Mouse (Mus musculus) embryonic facial prominence, embryonic 12.5 days (tissue): ENCODE measurements at regions not wholly inside any gene's neighbourhood (a gene's known extent, or its start where the extent isn't known, plus 50 kb on each side); places are given as distances from the start of the nearest gene placed in this dataset.
"Not testable (repeated sequence)": the region's sequence is repeated elsewhere in the genome, so short reads cannot be mapped to it uniquely, and the experiment has no call there.

ENCODE experiments used
- ATAC-seq: fragments of 200-750 bp; cut with Nextera tagmentation; 2 replicates; pipeline ENCODE4 v1.8.0; 2017; ENCODE audit not compliant: insufficient number of reproducible peaks, insufficient read depth, low FRiP score, low TSS enrichment
- H3K27ac ChIP-seq: fragments of 300-500 bp; sonication (generic); 2 replicates; pipeline ENCODE4 v1.5.1; 2016; ENCODE audit warnings: mild to moderate bottlenecking
- H3K27me3 ChIP-seq: fragments of 300-500 bp; sonication (generic); 2 replicates; pipeline ENCODE4 v1.6.1; 2016; ENCODE audit warnings: mild to moderate bottlenecking, moderate library complexity
- H3K36me3 ChIP-seq: fragments of 300-500 bp; sonication (generic); 2 replicates; pipeline ENCODE4 v1.6.1; 2016; ENCODE audit warnings: mild to moderate bottlenecking
- H3K4me1 ChIP-seq: fragments of 300-500 bp; sonication (generic); 2 replicates; pipeline ENCODE4 v1.6.1; 2016
- H3K4me2 ChIP-seq: fragments of 300-500 bp; sonication (generic); replicated peaks from 2 replicates; pipeline ENCODE4 v1.6.1; 2016; ENCODE audit warnings: mild to moderate bottlenecking, moderate library complexity
- H3K4me3 ChIP-seq: fragments of 300-500 bp; sonication (generic); 2 replicates; pipeline ENCODE4 v1.5.1; 2016; ENCODE audit warnings: mild to moderate bottlenecking
- H3K9ac ChIP-seq: fragments of 300-500 bp; sonication (generic); 2 replicates; pipeline ENCODE4 v1.6.1; 2016; ENCODE audit warnings: mild to moderate bottlenecking, moderate library complexity
- H3K9me3 ChIP-seq: fragments of 300-500 bp; sonication (generic); 2 replicates; pipeline ENCODE4 v1.6.1; 2016; ENCODE audit warnings: mild to moderate bottlenecking, moderate library complexity
- WGBS: fragments of 180-500 bp; shearing (Covaris S2); methylation state at CpG from one replicate; pipeline ENCODE4 v1.1.7; 2016; 5-methylcytosine and 5-hydroxymethylcytosine counted together

DNA sequence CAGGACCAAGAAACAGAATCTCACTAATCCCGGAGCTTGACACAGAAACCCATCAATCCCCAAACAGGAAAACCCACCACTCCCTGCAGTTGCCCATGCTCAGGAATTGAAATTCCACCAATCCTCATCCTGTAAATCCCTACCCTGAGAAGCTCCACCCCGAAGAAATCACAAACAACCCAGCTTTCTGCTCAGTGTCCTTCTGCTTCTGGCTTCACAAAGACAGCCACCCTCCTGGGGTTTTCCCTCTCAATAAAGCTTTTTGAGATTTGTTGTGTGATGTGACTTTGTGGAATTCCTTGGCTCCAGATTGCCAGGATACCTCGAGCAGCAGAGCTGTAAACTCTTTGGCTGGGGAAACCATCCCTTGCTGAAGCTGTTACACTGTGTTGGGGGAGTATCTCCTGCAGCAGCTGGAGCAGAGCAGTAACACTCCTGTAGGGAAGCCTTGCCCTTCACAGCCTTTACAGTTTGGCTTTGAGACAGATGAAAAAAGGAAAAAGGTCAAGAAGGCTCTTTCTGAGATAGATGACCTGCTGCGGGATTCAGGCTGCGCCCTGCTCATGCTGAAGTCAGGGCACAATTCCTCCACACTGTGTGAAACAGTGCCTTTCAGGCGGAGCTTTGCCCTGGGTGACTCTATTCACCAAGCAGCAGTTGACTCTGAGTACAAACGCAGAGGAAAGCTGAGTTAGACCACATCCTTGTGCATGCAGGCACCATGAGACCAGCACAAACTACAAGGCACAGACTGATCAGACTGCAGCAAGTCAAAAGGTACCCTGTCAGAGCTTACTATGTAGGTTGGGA lies 180.6 kb upstream of the Peli2 start:
- no peaks in the 10 kb centered on the region for H3K36me3 ChIP-seq
- H3K4me2 ChIP-seq: no peak overlapping the region
- no peak for ATAC-seq
- H3K4me1 ChIP-seq: no peaks in the 10 kb centered on the region
- no peaks in the 10 kb centered on the region for H3K27me3 ChIP-seq
- WGBS: 58% methylated on average over 7 of the region's 7 CpGs
- H3K4me3 ChIP-seq: no peak overlapping the region
- H3K9ac ChIP-seq: no peak overlapping the region
- H3K9me3 ChIP-seq: no peaks in the 10 kb centered on the region
- no peak overlapping the region for H3K27ac ChIP-seq

DNA sequence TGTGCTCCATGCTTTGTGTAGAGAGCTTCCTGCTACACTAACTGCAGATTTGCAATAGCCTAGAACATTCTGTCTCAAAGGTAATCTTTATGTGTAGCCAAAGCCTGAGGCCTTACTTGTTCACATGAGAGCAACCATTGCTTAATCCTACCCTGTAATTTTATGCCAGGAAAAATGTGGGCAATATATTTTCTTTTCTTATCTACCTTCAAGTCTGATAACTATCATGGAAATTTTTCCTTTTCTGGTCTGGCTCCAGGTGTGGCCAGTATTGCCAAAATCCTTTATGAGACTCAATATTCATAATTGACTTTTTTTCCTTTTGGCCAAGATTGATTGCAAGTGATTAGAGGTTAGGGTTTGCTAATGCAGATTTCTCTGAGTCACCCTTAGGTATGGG lies 178.0 kb upstream of the Peli2 start:
- H3K4me1 ChIP-seq: no peaks in the 10 kb centered on the region
- H3K9ac ChIP-seq: no peak overlapping the region
- no peaks in the 10 kb centered on the region for H3K27me3 ChIP-seq
- H3K4me3 ChIP-seq: no peak overlapping the region
- no peak overlapping the region for H3K27ac ChIP-seq
- no peak overlapping the region for H3K4me2 ChIP-seq
- no peak for ATAC-seq
- H3K9me3 ChIP-seq: no peaks in the 10 kb centered on the region
- H3K36me3 ChIP-seq: no peaks in the 10 kb centered on the region

DNA sequence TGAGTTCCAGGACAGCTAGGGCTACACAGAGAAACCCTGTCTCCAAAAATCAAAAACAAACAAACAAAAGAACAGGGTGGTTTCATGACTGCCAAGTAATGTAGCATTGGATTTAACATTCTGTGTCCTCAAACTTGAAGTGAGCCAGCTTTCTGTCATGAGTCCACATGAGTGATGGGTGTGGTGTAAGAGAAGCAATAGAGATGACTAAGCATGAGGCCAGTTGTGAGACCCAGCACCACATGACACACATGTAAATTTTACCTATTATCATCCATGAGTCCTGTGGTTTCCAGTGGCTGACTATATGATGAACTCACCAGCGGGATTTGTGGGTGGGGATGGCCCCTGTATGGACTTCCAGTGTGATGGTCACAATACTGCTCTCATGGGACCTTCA lies 176.0 kb upstream of the Peli2 start:
- H3K9me3 ChIP-seq: no peaks in the 10 kb centered on the region

DNA sequence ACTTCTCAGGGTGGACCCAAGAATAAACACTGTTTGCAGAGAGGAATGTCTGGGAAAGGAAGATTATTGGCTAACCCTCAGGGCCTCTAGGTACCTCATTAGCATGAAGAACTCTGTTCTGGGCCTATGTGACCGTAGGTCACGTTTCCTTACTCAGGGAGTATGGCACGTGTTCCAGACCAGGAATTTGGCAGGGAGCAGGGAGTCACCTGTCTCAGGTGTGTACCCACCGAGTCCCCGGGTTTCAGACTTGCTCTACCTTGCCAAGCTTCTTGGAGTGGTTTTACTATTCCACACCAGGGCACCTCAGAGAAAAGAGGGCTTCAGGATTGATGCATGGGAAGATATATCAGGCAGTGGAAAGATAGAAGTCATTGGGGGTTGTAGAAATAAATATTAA lies 169.6 kb upstream of the Peli2 start:
- Histone ChIP-seq H3K4me2 (no peak overlapping the region), H3K9ac (no peak overlapping the region), H3K27ac (no peak overlapping the region), H3K9me3 (no peaks in the 10 kb centered on the region), H3K4me3 (no peak overlapping the region), H3K36me3 (no peaks in the 10 kb centered on the region), H3K4me1 (no peaks in the 10 kb centered on the region), H3K27me3 (no peaks in the 10 kb centered on the region)
- ATAC-seq: no peak
- WGBS: 84% methylated on average over 5 of the region's 5 CpGs

More for the DNA sequence above, 176.0 kb upstream of the Peli2 start:
- H3K27me3 ChIP-seq: no peaks in the 10 kb centered on the region
- no peaks in the 10 kb centered on the region for H3K4me1 ChIP-seq
- no peak overlapping the region for H3K4me3 ChIP-seq
- H3K4me2 ChIP-seq: no peak overlapping the region
- no peak overlapping the region for H3K27ac ChIP-seq
- 97% methylated on average over 1 of the region's 1 CpGs for WGBS
- no peak for ATAC-seq
- H3K9ac ChIP-seq: no peak overlapping the region
- no peaks in the 10 kb centered on the region for H3K36me3 ChIP-seq

DNA sequence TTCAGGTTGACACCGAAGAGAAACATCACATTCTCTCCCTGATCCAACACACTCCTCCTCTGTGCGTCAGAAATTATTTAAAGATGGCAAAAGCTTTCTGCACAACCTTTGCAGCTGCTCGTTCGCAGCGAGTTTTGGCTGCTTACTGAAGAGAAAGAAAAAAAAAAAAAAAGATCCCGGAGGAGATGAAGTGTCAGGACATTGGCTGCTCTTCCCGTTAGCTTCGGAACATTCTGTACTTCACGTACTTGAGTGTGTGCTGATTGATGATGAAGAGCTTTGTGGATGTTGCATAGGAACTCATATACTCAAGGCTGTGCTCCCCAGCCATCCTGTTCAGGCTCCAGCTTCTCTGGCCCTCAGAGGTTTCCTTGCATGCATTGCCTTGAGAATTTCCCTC lies 162.5 kb upstream of the Peli2 start:
- Histone ChIP-seq H3K27me3 (no peaks in the 10 kb centered on the region), H3K4me2 (no peak overlapping the region), H3K9ac (no peak overlapping the region), H3K9me3 (no peaks in the 10 kb centered on the region), H3K36me3 (no peaks in the 10 kb centered on the region), H3K4me3 (no peak overlapping the region), H3K27ac (no peak overlapping the region), H3K4me1 (no peaks in the 10 kb centered on the region)
- WGBS: 85% methylated on average over 9 of the region's 9 CpGs
- ATAC-seq: no peak

DNA sequence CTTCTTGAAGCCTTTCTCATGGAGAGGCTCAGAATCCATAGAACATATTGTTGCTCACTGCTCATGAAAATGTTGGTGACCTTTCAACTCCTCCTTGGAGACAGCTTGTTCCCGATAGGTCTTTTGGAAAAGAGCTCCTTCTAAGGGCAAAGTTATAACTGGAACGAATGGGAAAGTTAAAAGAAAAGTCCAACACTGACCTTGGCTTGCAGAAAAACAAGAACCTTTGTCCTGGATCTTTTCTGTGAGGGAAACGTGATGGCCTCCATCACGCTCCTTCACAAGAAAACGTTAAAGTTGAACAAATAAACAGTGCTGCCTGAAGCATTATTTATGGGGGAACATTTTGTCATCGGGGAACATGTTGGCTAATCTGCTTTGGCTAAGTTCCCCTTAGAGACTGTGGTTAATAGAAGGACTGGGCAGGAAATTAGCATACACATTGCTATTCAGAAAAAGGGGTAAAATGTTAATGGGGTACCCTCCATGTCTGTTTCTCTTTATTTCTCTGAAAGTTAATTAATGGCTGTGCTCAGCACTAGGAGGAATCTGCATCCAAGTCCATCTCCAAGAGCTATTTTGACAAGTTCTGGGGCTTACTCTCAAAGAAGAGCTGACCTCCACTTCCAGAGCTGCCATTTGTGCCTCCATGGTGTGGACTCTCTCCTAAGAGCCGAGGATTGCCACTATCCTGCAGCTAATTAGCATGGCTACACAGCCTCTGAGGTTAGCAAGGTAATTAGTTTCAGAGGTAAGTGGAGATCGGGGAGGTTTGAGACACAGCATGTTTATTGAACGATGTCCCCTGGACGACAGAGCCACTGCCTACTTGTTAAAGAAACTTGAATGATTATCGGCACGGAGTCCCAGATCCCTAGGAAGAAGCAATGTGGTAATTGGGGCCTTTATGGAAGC lies 161.0 kb upstream of the Peli2 start:
- no peak overlapping the region for H3K4me3 ChIP-seq
- no peak overlapping the region for H3K27ac ChIP-seq
- no peaks in the 10 kb centered on the region for H3K27me3 ChIP-seq
- no peak overlapping the region for H3K4me2 ChIP-seq
- no peaks in the 10 kb centered on the region for H3K36me3 ChIP-seq
- H3K9me3 ChIP-seq: no peaks in the 10 kb centered on the region
- H3K4me1 ChIP-seq: no peaks in the 10 kb centered on the region
- 65% methylated on average over 12 of the region's 12 CpGs for WGBS
- ATAC-seq: no peak
- no peak overlapping the region for H3K9ac ChIP-seq

DNA sequence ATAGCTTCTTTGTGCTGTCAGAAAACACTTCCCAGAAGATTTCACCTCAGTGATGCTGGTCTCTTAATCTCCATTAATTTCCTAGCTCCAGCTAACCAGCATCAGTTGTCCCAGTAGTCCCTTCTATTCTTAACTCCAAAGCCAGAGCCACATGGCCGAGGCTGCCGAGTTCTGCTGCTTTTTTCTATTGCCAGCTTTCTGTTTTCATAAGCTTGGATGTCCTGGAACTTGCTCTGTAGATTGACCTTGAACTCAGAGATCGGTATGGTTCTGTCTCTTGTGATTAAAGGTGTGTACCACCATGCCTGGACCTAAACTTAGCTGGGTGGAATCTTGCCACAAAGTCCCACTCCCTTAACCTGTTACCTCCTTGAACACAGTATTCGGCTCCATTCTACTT lies 155.8 kb upstream of the Peli2 start:
- H3K27me3 ChIP-seq, H3K36me3 ChIP-seq, H3K27ac ChIP-seq, H3K4me2 ChIP-seq, H3K4me1 ChIP-seq, ATAC-seq, H3K9me3 ChIP-seq, H3K9ac ChIP-seq, H3K4me3 ChIP-seq: not testable (repeated sequence)
- 81% methylated on average over 4 of the region's 4 CpGs for WGBS

DNA sequence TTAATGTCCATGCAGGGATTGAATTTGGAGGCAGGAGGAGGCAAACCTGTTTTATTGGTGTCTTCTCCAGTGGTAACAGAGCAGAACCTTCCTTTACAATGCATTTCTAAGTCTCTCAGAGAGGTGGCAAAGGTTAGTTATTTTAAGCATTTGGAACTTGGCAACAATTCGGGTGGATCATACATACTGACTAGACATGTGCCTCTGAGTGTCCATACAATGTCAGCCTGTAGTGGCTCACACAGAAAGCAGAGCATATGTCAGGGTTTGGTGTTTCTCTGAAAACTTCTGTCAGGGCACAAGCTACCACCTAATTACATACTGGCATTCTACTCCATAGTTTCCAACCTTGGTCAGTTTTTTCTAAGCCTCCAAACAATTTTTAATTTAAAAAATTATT lies 150.8 kb upstream of the Peli2 start:
- H3K27ac ChIP-seq: no peak overlapping the region
- WGBS: 68% methylated on average over 1 of the region's 1 CpGs
- H3K4me1 ChIP-seq: no peaks in the 10 kb centered on the region
- no peaks in the 10 kb centered on the region for H3K27me3 ChIP-seq
- no peak for ATAC-seq
- no peaks in the 10 kb centered on the region for H3K36me3 ChIP-seq
- H3K4me3 ChIP-seq: no peak overlapping the region
- H3K4me2 ChIP-seq: no peak overlapping the region
- no peaks in the 10 kb centered on the region for H3K9me3 ChIP-seq
- H3K9ac ChIP-seq: no peak overlapping the region

DNA sequence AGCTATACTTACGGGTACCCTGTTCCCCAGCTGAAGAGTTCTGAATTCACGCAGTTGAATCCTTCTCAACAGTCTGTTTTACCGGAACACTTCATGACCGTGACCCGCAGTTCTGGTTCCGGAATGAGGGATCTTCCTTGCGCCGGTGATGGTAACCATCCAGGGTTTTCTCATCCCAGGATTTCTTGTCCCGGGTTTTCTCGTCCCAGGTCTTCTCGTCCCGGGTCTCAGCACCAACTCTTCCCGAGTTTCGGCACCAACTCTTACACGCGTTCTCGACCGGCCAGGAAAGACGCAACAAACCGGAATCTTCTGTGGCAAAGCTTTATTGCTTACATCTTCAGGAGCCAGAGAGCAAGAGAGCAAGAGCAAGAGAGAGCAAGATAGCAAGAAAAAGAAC lies 147.5 kb upstream of the Peli2 start:
- not testable (repeated sequence) for H3K9ac ChIP-seq, H3K9me3 ChIP-seq
- 96% methylated on average over 20 of the region's 20 CpGs for WGBS

DNA sequence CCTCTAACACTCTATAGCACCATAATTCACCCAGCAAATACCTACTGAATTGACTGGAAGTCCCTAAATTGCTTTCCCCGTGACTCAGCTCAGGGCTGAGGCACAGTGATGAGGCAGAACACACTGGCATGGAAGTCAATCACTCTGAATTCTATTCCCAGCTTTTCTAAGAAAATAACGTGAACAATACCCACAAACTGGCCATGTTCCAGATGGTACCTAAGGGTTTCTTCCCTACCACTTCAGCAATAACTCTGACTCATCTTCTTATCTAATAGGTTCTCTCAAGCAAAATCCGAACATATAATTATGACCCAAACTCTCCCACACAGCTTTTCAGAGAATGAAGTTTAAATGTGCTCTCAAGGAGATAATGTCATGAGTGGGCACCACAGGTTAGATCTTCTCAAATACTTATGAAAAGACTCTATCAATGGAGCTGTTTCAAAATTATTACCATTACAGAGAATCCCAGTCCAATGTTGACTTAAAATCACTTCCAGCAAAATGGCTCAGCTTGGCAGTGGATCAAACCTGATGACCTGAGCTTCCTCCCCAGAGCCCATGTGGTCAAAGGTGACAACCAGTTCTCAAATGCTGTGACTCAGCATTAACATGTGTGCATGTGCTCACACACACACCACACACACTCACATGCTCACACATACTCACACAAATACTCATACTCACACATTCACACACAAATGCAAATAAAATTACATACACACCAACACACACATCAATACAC lies 137.5 kb upstream of the Peli2 start:
- 73% methylated on average over 3 of the region's 3 CpGs for WGBS
- Histone ChIP-seq H3K4me1 (peaks cover 5% of the 10 kb centered on the region), H3K4me2 (no peak overlapping the region), H3K27ac (no peak overlapping the region), H3K36me3 (no peaks in the 10 kb centered on the region), H3K9me3 (no peaks in the 10 kb centered on the region), H3K27me3 (no peaks in the 10 kb centered on the region), H3K9ac (no peak overlapping the region), H3K4me3 (no peak overlapping the region)
- no peak for ATAC-seq

More for the DNA sequence above, 147.5 kb upstream of the Peli2 start:
- H3K4me3 ChIP-seq, ATAC-seq, H3K4me1 ChIP-seq, H3K27me3 ChIP-seq, H3K4me2 ChIP-seq, H3K36me3 ChIP-seq, H3K27ac ChIP-seq: not testable (repeated sequence)

DNA sequence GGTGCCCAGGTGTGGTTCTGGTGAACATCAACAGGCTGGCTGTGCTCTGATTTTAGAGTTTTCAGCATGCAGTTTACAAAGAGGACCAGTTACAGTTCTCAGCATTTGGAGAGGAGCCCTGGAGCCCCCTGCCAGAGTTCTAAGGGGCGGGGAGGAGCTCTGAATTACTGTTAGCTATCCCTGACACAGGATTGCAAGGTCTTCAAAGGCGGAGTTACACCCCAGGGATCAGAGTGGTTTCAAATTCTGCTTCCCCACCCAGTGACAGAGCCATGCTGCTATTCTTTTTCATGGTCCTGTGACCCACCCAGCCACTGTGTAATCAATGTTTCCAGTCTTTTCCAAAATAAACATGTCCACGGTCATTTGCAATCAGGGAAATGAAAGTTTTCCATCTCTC lies 134.1 kb upstream of the Peli2 start:
- H3K9me3 ChIP-seq: no peaks in the 10 kb centered on the region
- H3K4me3 ChIP-seq: no peak overlapping the region
- no peak overlapping the region for H3K9ac ChIP-seq
- WGBS: 3% methylated on average over 3 of the region's 3 CpGs
- peak; percentile 72; the same call in 1 of the 2 replicates for ATAC-seq
- peaks cover 5% of the 10 kb centered on the region for H3K4me1 ChIP-seq
- H3K36me3 ChIP-seq: no peaks in the 10 kb centered on the region
- H3K4me2 ChIP-seq: no peak overlapping the region
- H3K27me3 ChIP-seq: no peaks in the 10 kb centered on the region
- H3K27ac ChIP-seq: no peak overlapping the region
